In the genomic region with DNA sequence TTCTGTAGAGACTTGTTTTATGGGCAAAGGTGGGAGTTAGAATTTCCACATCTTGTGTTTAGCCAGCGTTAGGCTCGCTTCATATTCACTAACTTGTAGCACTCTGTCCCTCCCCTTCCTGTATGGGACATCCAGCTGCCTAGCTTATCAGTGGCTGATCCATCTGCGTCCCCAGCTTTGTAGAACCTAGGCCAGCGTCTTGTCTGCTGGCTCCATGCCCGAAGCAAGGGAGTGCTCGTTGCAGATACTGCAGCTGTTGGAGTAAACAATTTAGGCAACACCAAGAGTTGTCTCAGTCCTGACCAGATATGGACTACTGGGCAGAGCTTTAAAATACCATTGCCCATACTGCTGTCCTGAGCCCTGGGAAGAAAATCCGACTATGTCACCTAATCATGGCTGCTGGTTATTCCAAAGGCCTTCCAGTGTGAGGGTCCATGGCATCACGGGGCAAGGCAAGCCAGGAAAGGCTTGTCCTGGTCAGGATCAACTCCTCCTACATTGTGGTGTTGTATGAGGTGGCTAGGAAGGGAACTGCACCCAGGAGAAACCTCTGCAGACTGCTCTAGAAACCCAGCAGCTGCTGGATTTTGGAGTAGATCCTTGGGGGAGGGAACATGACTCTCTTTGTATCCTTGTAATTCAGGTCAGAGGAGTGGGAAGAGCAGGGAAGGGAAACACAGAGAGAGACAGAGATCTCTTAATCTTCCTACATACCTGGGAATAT, we compare ENCODE assay signal across 9 mouse cellular contexts.
DNase-seq lines count a peak whose midpoint lies in the region; ATAC-seq and TF ChIP-seq lines count a peak whose summit lies in the region.
"Had no signal": no experiment of that assay in that cellular context is flagged by ENCODE, and none has a peak within 500 bp of the region (broad histone marks: within the 10 kb centered on the region; RNA-seq: fewer than 3 reads in every experiment).

No protein-coding gene starts in this region.

- no peak overlapping the region for H3K4me2 ChIP-seq in kidney, embryonic 15.5 days
- H3K4me2 ChIP-seq in myocyte (ENCODE audit: low read depth) = no peak overlapping the region
- H3K4me2 ChIP-seq in midbrain, embryonic 13.5 days (replicated peaks) = no peak overlapping the region
- H3K4me2 ChIP-seq: embryonic facial prominence, embryonic 12.5 days had no signal

- H3K4me1 ChIP-seq in kidney, embryonic 15.5 days = peaks cover 25% of the 10 kb centered on the region
- H3K4me1 ChIP-seq in midbrain, embryonic 13.5 days (replicated peaks) = peaks cover 10% of the 10 kb centered on the region

- no peaks in the 10 kb centered on the region for H3K79me2 ChIP-seq in myocyte (ENCODE audit: control insufficient read depth, insufficient read depth)

- TF ChIP-seq POLR2A in myocyte (IDR thresholded peaks at IDR 0.05; ENCODE audit: insufficient read length, low read depth) = no peak

- H3K9ac ChIP-seq in kidney, embryonic 15.5 days = no peak overlapping the region
- no peak overlapping the region for H3K9ac ChIP-seq in midbrain, embryonic 13.5 days (replicated peaks)
- H3K9ac ChIP-seq: embryonic facial prominence, embryonic 12.5 days had no signal

- peak overlapping the region; percentile 37; the same call in 1 of the 2 replicates for H3K27ac ChIP-seq in kidney, embryonic 15.5 days
- no peak overlapping the region for H3K27ac ChIP-seq in midbrain, embryonic 13.5 days
- H3K27ac ChIP-seq: embryonic facial prominence, embryonic 12.5 days had no signal

- no peak overlapping the region for H3ac ChIP-seq in myocyte (ENCODE audit: control insufficient read depth, insufficient read length)

- H3K27me3 ChIP-seq in kidney, embryonic 15.5 days = no peaks in the 10 kb centered on the region
- no peaks in the 10 kb centered on the region for H3K27me3 ChIP-seq in myocyte (ENCODE audit: control insufficient read depth, insufficient read depth, insufficient read length)
- H3K27me3 ChIP-seq in midbrain, embryonic 13.5 days = no peaks in the 10 kb centered on the region
- H3K27me3 ChIP-seq: embryonic facial prominence, embryonic 12.5 days had no signal

- H3K4me3 ChIP-seq in kidney, embryonic 15.5 days (replicated peaks) = no peak overlapping the region
- H3K4me3 ChIP-seq in myocyte = no peak overlapping the region
- no peak overlapping the region for H3K4me3 ChIP-seq in midbrain, embryonic 13.5 days (replicated peaks)
- H3K4me3 ChIP-seq: embryonic facial prominence, embryonic 12.5 days had no signal

- no peak for DNase-seq in kidney, adult 18-20 months
- DNase-seq in heart, adult 18-20 months = peak; percentile 69 to 77
- peak; percentile 38 to 58 for DNase-seq in kidney, postnatal 36 days
- no peak for DNase-seq in adrenal gland, postnatal 25 days

- H3K36me3 ChIP-seq in kidney, embryonic 15.5 days = no peaks in the 10 kb centered on the region
- no peaks in the 10 kb centered on the region for H3K36me3 ChIP-seq in myocyte (ENCODE audit: control insufficient read depth, insufficient read depth)
- no peaks in the 10 kb centered on the region for H3K36me3 ChIP-seq in midbrain, embryonic 13.5 days
- H3K36me3 ChIP-seq: embryonic facial prominence, embryonic 12.5 days had no signal

- WGBS in kidney, embryonic 15.5 days = 54% methylated on average over 8 of the region's 8 CpGs
- 87% methylated on average over 8 of the region's 8 CpGs for whole genome bisulfite sequencing in midbrain, embryonic 13.5 days

- no peaks in the 10 kb centered on the region for H3K9me3 ChIP-seq in kidney, embryonic 15.5 days (replicated peaks)
- no peaks in the 10 kb centered on the region for H3K9me3 ChIP-seq in midbrain, embryonic 13.5 days
- H3K9me3 ChIP-seq: embryonic facial prominence, embryonic 12.5 days had no signal

- ATAC-seq in kidney, embryonic 15.5 days (replicated peaks; ENCODE audit: low FRiP score) = peak; percentile 61; the same call in 1 of the 2 replicates
- ATAC-seq in midbrain, embryonic 13.5 days = no peak
- ATAC-seq in inflammation-experienced regulatory T-cells, adult 6 months = no peak

TF ChIP-seq in myocyte, 11 proteins besides CTCF, POLR2A, EP300 and RAD21:
- peak in 1 of 3 experiments; percentile 9 for TF ChIP-seq MYOD1 (IDR thresholded peaks at IDR 0.05; ENCODE audit: control insufficient read depth in 1 of 3, insufficient read length in 2 of 3, low read depth in 2 of 3)
- TF ChIP-seq MYOG (IDR thresholded peaks at IDR 0.05; ENCODE audit: control insufficient read depth in 1 of 3, insufficient read depth in 1 of 3, insufficient read length in 2 of 3, low read depth in 2 of 3) = peak in 2 of 3 experiments; percentile 42 to 44
- no peak for TF ChIP-seq USF1 (IDR thresholded peaks at IDR 0.05; ENCODE audit: low read depth)
- TF ChIP-seq SRF (IDR thresholded peaks at IDR 0.05; ENCODE audit: control insufficient read depth, insufficient read length, low read depth) = no peak

Comparison
In these comparisons a context has a peak if more than half of its experiments do, and no peak if none do; other contexts are left out.
1. DNase-seq: peak in heart, adult 18-20 months (2 of 2) and kidney, postnatal 36 days (2 of 2); none in kidney, adult 18-20 months (single experiment) and adrenal gland, postnatal 25 days (single experiment).